Mouse (Mus musculus): Measurements from ENCODE around the gene Atp5h.
"Not testable (repeated sequence)": the region's sequence is repeated elsewhere in the genome, so short reads cannot be mapped to it uniquely, and the experiment has no call there.

The Atp5h gene

DNA sequence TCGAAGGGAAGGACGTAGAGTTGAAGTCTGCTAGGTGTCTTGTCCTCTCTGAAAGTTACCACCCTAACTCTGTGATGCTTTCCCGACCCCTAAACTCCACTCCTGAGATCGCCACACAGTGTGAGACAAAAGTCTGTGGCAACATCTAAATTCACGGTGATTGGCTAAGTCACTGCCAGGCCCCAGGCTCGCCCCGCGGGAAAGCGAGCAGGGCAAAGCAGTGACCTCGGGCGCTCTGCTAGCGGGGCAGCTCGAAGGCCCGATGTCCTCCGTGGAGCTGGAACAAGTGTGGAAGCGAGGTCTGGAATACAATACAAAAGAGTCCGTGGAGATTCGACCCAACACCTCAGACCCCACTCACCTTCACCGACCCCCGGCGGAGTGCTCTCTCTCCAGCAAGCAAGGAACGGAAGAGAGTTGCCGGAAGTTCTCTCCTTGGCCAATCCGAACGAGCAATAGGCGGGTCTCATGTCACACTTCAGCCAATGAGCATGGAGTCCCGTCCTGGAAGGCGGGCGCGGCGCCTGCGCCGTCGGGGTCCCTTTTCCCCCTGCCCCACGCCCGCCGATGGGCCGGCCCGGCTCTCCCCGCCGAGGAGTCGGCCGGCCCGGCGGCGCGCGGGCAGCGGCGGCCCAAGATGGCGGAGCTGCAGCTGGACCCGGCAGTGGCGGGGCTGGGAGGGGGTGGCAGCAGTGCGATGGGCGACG lies at the start of gene Atp5h, which contains the start of gene Kctd2:
TSS of gene Atp5h (minus strand) at position 432 of the 707 bp plus-strand sequence.
TSS of gene Kctd2 (plus strand) at position 598 of the 707 bp plus-strand sequence.
- peak; percentile 96 to 97 for DNase-seq

DNA sequence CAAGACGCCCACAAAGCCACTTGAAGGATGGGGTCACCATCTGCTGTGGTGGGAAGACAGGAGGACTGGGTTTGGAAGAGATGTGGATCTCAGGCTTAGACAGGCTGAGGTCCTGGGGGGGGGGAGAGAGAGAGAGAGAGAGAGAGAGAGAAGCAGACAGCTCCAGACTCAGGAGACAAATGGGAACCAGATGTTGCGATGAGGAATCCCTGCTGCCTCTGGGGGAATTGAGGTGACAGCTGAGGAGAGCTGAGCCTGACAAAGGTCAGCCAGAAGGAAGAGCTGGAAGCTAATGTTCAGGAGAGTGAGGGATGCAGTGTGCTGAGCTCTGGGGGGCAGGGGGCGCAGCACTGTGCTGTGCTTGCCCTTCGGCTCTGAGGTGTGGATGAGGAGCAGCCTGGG lies 47.5 kb upstream of the Atp5h start:
- DNase-seq: no peak

DNA sequence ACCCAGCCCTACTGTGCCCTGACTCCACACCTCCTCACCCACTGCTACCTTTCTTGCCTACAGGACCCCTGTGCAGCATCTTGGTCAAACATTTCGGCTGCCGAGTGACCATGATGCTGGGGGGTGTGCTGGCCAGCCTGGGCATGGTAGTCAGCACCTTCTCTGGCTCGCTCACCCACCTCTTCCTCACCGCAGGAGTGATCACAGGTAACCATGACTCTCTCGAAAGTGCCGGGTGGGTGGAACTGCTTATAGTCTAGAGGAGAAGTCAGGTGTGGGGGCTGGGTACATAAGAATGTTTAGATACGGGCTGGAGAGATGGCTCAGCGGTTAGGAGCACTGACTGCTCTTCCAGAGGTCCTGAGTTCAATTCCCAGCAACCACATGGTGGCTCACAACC lies 45.1 kb upstream of the Atp5h start:
- no peak for DNase-seq

DNA sequence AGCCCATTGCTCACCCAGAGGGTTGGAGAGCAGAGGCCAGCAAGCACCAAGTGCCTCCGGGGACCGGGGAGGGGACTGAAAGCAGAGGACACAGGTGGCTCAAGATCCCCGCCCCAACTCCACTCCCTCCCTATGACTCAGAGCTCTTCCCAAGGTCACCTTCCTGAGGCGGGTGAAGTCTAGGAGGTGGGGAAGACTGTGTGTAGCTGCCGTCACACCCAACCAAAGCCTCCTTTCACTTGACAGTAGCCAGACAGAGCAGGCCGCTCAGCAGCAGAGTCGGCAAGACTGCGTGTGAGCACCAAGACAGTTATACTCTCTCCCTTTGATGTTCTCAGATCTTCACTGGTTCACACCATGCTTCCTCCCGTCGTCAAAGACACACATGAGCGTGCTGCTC lies 43.6 kb upstream of the Atp5h start:
- DNase-seq: no peak

DNA sequence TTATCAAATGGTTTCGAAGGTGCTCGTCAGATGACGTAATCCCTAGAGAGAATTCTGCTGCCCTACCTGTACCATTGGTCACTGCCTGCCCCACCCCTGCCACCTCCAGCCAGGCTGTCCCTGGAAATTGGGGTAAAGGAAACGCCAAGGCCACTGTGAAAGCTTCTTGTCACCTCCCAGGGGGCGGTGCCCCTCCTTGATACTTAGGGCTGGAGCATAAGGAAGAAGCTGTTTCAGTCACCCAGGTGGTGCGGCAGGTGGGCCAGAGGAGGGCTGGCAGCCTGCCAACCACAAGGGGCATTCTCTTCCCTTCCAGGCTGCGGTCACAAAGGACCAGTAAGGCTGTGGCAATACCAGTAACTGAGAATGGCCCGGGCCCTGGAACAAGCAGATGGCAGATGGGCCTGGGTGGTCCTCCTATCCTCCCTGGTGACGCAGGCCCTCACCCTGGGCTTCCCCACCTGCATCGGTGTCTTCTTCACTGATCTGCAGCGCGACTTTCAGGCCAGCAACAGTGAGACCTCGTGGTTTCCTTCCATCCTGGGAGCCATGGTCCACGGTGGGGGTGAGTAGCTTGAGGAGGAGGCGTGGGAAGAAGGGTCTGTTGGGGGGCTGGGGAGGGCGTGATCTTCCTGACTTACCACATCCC lies 42.6 kb upstream of the Atp5h start, which contains the start of gene Slc16a5:
TSS of gene Slc16a5 (plus strand) at position 232 of the 649 bp plus-strand sequence.
- DNase-seq: peak; percentile 26 to 37

DNA sequence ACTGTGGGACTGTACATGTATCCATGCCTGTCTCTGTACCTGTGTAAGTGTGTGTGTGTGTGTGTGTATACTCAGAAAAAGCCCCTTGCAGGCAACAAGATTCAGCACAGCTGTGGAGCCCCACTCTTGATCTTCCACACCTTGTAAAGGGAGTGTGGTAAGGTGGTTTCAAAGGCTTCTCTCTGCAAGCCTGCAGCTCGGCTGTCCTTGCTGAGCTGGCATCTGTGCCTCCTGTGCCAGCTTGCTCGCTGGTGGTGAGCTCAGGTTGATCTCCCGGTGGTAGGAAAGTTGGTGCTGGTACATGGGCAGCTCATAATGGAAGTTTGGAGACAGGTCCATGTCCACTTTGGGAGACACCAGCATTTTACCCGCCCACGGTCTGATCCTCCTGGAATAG lies 42.1 kb upstream of the Atp5h start:
- DNase-seq: peak; percentile 13 to 30

DNA sequence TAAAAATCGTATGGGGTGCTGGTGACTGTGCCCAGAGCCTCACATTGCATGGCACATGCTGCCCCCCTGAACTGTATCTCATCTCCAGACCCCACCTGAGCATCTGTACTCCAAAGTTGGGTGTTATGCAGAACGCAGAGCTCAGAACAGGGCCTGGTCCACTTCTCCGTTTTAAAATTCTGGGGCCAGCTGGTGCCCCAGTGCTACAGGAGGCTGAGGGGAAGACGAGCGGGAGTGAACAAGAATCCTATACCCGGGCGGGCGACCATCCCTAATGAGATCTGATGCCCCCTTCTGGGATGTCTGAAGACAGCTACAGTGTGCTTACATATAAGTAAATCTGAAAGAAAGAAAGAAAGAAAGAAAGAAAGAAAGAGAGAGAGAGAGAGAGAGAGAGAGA lies 41.2 kb upstream of the Atp5h start:
- DNase-seq: no peak

DNA sequence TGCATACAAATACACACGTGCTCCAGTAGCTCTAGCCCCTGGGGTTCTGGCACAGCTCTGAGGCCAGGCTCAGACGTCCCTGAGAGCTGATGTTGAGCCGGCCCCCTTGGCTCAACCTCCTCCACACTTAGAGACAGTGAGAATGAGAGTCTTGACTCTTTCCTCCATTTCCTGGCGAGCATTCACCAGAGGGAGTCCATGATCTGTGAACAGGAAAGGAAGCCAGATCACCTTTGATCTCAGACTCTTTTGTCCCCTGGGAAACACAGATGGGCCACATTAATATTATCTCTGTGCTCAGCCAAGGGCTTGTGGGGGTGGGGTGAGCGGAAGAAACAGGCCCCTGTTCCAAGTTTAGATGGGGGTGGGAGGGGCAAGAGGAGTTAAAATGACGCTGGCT lies 37.6 kb upstream of the Atp5h start:
- no peak for DNase-seq

DNA sequence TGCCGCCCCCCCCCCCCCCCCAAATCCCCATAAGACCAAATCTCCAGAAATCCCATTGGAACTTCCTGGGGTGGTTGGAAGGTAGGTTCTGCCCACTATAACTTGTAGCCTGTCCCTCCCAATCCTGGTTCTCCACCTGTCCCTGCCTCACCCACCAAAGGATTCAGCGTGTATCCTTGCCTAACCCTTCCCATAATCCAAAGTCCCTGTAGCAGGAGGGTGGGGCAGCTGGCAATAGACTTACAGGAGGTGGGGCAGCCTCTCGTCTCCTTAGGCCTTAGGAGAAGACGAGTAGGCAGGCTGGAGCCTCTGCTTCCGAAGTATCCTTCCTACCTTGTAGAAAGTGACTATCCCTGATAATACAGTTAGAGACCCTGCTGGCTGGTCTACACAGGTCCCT lies 36.4 kb upstream of the Atp5h start:
- DNase-seq: no peak

DNA sequence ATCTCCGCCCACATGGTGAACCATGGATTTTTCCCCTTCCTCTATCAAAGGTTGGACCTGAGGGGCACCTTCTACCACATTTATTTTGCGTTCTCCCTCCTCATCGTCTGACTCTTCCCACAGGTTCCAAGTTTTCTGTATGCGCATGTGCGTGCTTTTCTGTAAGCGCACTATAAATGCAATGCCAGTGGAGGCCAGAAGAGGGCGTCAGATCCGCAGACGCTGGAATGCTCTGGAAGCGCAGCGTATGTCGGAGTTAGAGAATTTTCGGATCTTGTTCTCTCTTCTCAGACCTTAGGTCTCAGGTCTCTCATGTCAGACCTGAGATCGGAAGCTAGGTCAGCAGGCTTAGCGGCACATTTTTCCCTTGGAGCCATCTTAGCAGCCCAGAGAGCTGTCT lies 35.9 kb upstream of the Atp5h start:
- no peak for DNase-seq

DNA sequence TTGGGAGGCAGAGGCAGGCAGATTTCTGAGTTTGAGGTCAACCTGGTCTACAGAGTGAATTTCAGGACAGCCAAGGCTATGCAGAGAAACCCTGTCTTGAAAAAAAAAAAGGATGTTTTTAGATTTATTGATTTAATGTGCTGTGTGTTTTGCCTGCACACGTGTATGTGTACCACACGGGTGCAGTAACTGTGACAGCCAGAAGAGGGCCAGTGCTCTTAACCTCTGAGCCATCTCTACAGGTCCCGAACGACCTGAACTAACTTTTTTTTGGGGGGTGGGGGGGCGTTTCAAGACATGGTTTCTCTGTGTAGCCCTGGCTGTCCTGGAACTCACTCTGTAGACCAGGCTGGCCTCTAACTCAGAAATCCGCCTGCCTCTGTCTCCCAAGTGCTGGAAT lies 35.1 kb upstream of the Atp5h start:
- DNase-seq: not testable (repeated sequence)

DNA sequence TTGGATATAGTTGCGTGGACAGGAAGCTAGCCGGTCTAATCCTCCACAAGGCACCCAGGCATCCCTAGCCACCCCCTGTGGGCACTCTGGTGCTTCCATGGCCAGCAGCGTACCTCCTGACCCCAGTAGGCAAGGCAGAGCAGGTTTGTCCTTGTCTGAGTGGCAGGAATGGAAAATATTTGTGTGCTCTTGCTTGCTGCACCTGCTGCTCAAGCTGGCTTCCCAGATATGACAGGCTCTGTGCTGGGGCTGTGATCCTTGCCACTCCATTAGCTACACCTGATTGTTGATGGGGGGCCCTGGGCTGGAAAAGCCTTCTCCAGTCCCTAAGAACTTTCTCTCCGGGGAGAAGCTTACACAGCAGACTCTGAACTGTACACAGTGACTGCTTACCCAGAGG lies 33.5 kb upstream of the Atp5h start:
- no peak for DNase-seq

DNA sequence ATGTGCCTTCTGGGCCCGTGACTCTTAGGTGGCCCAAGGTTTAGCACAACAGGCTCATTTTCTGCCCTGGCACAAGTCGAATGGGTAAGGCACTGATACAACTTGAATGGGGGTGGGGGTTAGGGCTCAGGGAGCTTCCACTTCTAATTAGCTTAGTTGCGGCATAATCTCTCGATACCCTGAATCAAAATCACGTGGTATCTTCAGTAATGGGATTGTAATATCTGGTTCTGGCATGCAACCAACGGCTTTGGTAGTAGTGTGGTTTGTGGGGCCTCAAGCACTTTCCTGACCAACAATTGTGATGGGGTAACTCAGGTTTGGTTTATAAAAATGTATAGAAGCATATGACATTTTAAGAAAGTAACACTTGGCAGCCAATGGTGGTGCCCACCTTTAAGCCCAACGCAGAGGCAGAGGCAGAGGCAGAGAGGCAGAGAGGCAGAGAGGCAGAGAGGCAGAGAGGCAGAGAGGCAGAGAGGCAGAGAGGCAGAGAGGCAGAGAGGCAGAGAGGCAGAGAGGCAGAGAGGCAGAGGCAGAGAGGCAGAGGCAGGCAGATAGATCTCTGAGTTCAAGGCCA lies 32.6 kb upstream of the Atp5h start:
- no peak for DNase-seq

DNA sequence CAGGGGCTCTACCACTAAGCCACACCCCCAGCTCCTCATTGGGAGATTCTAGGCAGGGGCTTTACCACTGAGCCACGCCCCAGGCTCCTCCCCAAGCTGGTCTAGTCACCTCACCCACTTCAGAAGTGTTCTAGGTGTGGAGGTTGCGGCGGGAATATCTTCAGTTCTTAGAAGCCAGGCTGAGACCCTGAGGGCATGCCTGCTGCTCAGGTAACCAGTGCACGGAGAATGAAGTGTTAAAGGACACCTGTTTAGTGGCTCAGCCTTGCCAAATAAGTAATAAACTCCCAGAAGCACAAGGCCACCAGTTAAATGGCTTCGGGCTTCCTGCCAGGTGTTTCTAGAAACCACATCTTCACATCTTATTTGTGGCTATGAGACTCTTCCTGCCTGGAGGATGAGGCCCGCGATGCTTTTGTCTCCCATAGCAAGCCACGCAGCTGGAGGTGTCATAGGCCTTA lies 32.0 kb upstream of the Atp5h start:
- DNase-seq: no peak

DNA sequence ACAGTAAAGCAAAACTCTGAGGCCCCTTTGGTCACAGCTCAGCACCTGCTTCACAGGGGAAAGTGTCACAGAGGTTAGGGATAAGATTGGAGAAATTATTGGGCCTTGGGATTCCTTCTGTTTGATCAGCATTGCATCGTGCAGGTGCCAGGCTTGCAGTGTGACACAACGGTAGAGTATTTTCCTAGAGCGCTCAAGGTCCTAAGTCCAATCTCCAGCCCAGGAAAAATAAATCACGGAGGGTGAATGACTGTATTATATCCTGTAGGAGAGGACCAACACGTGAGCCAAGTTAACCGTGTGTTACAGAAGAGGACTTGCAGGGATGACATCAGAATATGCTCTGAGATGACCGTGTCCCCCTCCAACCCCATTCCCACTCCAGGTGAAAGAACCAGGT lies 30.4 kb upstream of the Atp5h start:
- no peak for DNase-seq

DNA sequence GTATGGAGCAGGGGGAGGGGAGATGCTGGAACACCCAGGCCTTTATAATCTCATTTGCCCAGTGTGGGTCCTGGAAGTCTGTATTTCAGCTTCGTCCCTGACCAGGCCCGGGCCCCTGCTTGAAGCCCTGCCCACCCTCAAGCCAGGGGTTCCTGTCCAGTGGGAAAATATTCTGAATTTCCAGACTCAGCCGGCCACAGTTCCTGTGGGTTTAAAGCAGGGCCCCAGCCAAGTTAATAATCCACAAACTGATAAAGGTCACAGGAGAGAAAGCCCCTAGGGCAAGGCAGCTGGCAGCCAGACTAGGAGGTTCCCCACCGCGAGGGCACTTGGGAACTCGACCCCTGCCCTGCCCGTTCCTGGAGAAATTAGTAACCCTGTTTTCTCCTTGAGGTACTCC lies 29.2 kb upstream of the Atp5h start:
- no peak for DNase-seq

DNA sequence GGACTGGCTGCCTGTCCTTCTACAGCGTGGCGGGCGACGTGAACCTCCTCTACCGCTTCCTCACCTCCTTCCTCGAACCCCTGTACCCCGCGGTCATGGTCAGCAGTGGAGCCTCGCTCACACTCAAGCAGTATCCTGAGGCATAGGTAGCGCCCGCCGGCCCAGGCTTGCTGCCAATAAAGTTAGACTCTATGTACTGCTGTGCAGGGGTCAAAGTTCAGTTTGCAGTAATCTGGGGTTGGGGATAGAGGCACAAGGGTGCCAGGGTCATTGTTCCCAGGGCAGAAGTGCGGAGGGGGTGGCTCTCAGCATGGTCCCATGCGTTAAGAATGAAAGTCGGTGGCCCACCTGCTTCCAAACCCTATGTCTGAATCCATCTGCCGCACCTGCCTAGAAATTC lies 28.3 kb upstream of the Atp5h start:
- DNase-seq: no peak

DNA sequence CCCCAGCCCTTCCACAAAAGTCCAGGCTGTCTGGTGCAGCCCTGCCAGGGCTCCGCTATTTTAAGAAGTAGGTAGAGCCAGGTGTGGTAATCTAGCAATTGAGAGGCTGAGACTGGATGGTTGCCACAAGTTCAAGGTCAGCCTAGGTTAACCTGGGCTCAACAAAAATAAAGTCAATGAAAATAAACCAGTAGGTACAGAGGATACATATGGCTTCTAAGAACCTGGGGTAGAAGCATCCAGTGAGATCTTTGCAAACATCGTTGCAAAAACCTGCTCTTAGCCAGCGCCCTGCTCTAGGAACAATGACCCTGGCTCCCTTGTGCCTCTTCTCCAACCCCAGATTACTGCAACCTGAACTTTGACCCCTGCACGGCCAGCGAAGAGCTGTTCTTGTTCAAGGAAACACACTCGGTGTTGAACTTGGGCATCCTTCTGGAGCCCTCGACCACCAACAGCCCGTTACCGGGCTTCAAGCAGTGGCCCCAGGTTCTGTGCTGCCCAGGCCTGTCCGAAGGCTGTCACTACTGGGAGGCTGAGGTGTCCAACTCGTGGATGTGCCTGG lies 27.6 kb upstream of the Atp5h start:
- no peak for DNase-seq

DNA sequence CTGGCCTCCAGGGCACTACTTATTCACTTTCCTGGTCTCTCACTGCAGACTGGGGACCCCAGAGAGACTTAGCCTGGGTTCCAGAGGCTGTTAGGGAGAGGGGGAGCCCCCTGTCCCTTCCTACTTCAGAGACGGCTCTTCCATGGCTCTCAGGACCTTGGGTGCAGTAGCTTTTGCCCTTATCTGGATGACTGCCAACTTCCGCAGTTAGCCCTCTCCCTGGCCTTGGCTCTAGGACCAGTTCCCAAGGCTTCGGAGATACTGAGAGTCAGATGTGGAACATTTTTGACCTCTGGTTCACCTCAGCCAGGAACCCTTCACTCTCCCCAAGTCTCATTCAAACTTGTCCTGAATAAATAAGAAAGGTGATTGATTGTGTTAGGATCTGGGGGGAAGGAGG lies 27.1 kb upstream of the Atp5h start:
- no peak for DNase-seq

DNA sequence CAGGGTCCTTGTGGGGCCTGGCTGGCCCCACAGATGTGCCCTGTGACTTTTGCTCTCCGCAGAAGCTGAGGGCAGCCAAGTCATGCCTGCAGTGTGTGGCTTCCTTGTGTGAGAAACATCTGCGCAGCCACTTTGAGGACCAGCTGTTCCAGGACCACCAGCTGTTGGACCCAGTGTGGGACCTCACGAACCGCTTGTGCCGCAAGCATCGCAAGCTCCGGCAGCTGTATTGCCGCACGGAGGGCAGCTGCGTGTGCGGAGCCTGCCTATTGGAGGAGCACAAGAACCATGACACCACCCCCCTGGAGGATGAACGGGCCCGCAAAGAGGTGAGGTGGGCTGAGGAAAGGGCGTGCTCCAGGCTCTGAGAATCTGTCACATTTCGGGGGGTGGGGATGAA lies 21.7 kb upstream of the Atp5h start:
- DNase-seq: no peak

DNA sequence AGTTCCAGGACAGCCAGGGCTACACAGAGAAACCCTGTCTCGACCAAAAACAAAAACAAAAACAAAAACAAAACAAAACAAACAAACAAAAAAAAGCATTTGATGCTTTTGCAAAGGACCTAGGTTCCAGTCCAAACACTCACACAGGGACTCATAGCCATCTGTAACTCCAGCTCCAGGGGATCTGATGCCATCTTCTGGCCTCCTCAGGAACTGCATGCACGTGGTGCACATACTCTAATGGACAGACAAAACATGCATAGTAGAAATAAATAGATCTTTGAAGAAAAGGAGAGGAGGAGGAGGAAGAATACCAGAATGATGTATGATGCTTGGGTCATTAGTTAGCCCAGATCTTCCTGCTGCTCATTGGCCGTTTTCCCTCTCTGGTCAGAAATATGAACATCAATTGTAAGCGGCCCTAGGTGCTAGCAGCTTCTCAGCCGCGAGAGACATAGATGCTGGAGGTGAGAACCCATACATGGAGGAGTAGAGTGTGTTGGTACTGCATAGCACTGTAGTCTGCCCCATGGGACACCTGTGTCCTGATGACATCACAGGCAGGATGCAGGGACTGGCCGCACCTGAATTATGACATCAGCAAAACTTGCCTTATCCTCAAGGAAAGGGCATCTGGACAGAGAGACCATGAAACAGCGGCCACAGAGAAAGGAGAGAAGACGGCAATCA lies 20.3 kb upstream of the Atp5h start, which contains the start of gene Trim80:
TSS of gene Trim80 (plus strand) at position 640 of the 690 bp plus-strand sequence.
- no peak for DNase-seq

DNA sequence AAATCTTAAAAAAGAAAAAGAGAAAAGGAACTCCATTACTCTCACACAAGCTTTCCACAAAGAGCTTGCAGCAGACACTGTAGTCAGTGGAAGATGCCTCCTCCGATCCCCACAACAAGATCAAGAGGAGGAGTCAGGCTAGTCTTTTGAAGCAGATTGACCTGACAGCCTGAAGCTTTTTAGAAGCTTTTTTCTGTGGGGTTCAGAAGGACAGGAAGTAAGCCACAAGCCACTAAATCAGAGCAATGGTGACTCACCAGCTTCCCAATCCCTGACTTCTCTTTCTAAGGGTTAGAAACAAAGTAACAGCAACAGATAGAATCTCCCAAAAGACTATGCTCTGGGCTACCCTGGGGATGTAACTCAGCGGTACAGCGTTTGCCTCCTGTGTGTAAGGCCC lies 19.6 kb upstream of the Atp5h start:
- DNase-seq: no peak

DNA sequence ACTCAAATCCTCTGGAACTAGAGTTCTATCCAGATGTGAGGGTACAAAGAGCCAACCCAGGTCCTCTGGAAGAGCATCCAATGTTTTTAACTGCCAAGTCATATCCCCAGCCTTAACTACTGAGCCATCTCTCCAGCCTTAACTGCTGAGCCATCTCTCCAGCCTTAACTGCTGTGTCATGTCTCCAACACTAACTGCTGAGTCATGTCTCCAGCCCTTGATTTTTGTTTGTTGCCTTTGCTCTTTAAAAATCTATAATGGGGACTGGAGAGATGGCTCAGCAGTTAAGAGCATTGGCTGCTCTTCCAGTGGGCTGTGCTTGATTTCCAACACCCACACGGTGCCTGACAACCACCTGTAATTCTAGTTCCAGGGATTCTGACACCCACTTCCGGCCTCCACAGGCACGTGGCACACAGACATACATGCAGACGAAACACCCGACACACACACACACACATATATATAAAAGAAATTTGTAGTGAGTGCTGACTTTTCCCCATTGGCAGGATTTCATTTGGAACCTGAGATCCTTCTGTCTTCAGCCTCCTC lies 17.9 kb upstream of the Atp5h start:
- DNase-seq: no peak
